ENCODE assay signal across 13 mouse cellular contexts in the genomic region with DNA sequence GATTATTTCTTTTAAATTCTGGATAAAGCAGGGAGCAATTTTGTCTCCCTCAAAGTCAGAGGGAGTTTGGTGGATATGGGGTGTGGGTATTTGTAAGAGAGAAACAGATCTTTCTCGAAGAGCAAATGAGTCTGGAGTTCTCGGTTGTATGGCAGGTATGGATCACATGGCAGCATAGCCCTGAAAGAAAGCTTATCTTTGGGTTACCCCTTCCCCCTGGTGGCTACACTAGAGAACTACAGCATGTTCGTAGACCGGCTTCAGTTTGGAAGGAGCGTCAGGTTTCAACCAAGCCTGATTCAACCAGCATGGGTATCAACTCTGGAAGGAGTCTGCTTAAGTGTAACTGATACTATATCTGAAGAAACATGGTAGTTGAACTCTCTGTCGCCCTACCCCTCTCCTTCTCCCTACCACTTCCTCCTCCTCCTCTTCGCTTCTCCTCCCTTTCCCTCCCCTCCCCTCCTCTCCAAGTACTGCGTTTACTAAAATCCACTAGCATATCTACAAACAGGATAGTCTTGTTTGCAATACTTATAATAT. TPM values are rescaled to one million over a fixed set of nuclear protein-coding genes. Genes with fewer than 3 reads are reported as not detected.
DNase-seq lines count a peak whose midpoint lies in the region; ATAC-seq and TF ChIP-seq lines count a peak whose summit lies in the region.
"Had no signal": no experiment of that assay in that cellular context is flagged by ENCODE, and none has a peak within 500 bp of the region (broad histone marks: within the 10 kb centered on the region; RNA-seq: fewer than 3 reads in every experiment).

No protein-coding gene starts in this region.

- no peak overlapping the region for H3K9ac ChIP-seq in hindbrain, postnatal 0 days (replicated peaks; ENCODE audit: low read length)
- H3K9ac ChIP-seq in hindbrain, embryonic 12.5 days = no peak overlapping the region
- no peak overlapping the region for H3K9ac ChIP-seq in ES-Bruce4 (ENCODE audit: low read depth, poor library complexity, severe bottlenecking)
- H3K9ac ChIP-seq in liver, embryonic 16.5 days (ENCODE audit: low read depth, low read length) = peak overlapping the region; percentile 55
- H3K9ac ChIP-seq: embryonic facial prominence, embryonic 15.5 days had no signal

- no peaks in the 10 kb centered on the region for H3K27me3 ChIP-seq in hindbrain, postnatal 0 days (ENCODE audit: insufficient read depth, low read length)
- H3K27me3 ChIP-seq in hindbrain, embryonic 12.5 days = no peaks in the 10 kb centered on the region
- no peaks in the 10 kb centered on the region for H3K27me3 ChIP-seq in ES-Bruce4 (ENCODE audit: control insufficient read depth, insufficient read depth, low read length, poor library complexity, severe bottlenecking)
- H3K27me3 ChIP-seq in liver, embryonic 16.5 days (ENCODE audit: control insufficient read depth, insufficient read depth, low read depth, low read length) = no peaks in the 10 kb centered on the region
- H3K27me3 ChIP-seq: embryonic facial prominence, embryonic 15.5 days had no signal

- peak; percentile 32 for TF ChIP-seq CTCF in hindbrain, postnatal 0 days (IDR thresholded peaks at IDR 0.05; ENCODE audit: low read depth)
- TF ChIP-seq CTCF in ES-Bruce4 (IDR thresholded peaks at IDR 0.05; ENCODE audit: low read depth, low read length) = peak; percentile 15

- 52% methylated on average over 8 of the region's 8 CpGs for WGBS in hindbrain, postnatal 0 days
- WGBS in hindbrain, embryonic 12.5 days = 44% methylated on average over 8 of the region's 8 CpGs
- 33% methylated on average over 8 of the region's 8 CpGs for WGBS in liver, embryonic 16.5 days (ENCODE audit: insufficient replicate concordance)

- H3K27ac ChIP-seq in hindbrain, postnatal 0 days = no peak overlapping the region
- no peak overlapping the region for H3K27ac ChIP-seq in hindbrain, embryonic 12.5 days
- H3K27ac ChIP-seq in ES-Bruce4 (ENCODE audit: insufficient read depth, low read length) = no peak overlapping the region
- peak overlapping the region; percentile 82 for H3K27ac ChIP-seq in liver, embryonic 16.5 days (ENCODE audit: low read length)
- H3K27ac ChIP-seq: embryonic facial prominence, embryonic 15.5 days had no signal

- no peak for TF ChIP-seq EP300 in ES-Bruce4 (IDR thresholded peaks at IDR 0.05; ENCODE audit: insufficient read depth, low read depth, low read length)

- H3K9me3 ChIP-seq in hindbrain, postnatal 0 days (ENCODE audit: low read length) = no peaks in the 10 kb centered on the region
- no peaks in the 10 kb centered on the region for H3K9me3 ChIP-seq in hindbrain, embryonic 12.5 days (replicated peaks)
- H3K9me3 ChIP-seq in ES-Bruce4 (replicated peaks; ENCODE audit: control insufficient read depth, insufficient read depth, low read length, poor library complexity, severe bottlenecking) = no peaks in the 10 kb centered on the region
- no peaks in the 10 kb centered on the region for H3K9me3 ChIP-seq in liver, embryonic 16.5 days (replicated peaks; ENCODE audit: control insufficient read depth, low read length)
- H3K9me3 ChIP-seq: embryonic facial prominence, embryonic 15.5 days had no signal

- no peak overlapping the region for H3K4me3 ChIP-seq in hindbrain, postnatal 0 days (ENCODE audit: low read length)
- H3K4me3 ChIP-seq in hindbrain, embryonic 12.5 days = no peak overlapping the region
- no peak overlapping the region for H3K4me3 ChIP-seq in ES-Bruce4 (ENCODE audit: low read depth, low read length)
- H3K4me3 ChIP-seq in liver, embryonic 16.5 days (ENCODE audit: low read depth, low read length) = peak overlapping the region; percentile 25; the same call in 1 of the 2 replicates
- H3K4me3 ChIP-seq: embryonic facial prominence, embryonic 15.5 days had no signal

- DNase-seq in hindbrain, postnatal 0 days (ENCODE audit: low spot score) = no peak
- peak; percentile 65 for DNase-seq in embryo, embryonic 10.5 days (ENCODE audit: low spot score)
- no peak for DNase-seq in ovary, postnatal 14 days (ENCODE audit: low spot score)
- no peak for DNase-seq in urinary bladder, adult 2 months (ENCODE audit: low spot score)

- TF ChIP-seq POLR2A in ES-Bruce4 (IDR thresholded peaks at IDR 0.05; ENCODE audit: insufficient read depth, low read length) = no peak

- no peak for ATAC-seq in hindbrain, postnatal 0 days
- ATAC-seq in hindbrain, embryonic 12.5 days (ENCODE audit: low FRiP score) = no peak
- peak; percentile 28 for ATAC-seq in liver, embryonic 16.5 days (ENCODE audit: low read depth)
- ATAC-seq in activated CD4-positive, CD25-positive, alpha-beta regulatory T cell, adult 4 months = no peak

- no peak overlapping the region for H3K4me2 ChIP-seq in hindbrain, postnatal 0 days (ENCODE audit: low read depth, low read length)
- no peak overlapping the region for H3K4me2 ChIP-seq in hindbrain, embryonic 12.5 days (replicated peaks)
- peak overlapping the region; percentile 51 for H3K4me2 ChIP-seq in liver, embryonic 16.5 days (ENCODE audit: low read depth, low read length)
- H3K4me2 ChIP-seq: embryonic facial prominence, embryonic 15.5 days had no signal

- H3K36me3 ChIP-seq in hindbrain, postnatal 0 days (ENCODE audit: insufficient read depth, low read length) = no peaks in the 10 kb centered on the region
- no peaks in the 10 kb centered on the region for H3K36me3 ChIP-seq in hindbrain, embryonic 12.5 days
- no peaks in the 10 kb centered on the region for H3K36me3 ChIP-seq in ES-Bruce4 (ENCODE audit: control insufficient read depth, insufficient read depth, low read length, poor library complexity, severe bottlenecking)
- no peaks in the 10 kb centered on the region for H3K36me3 ChIP-seq in liver, embryonic 16.5 days (ENCODE audit: control insufficient read depth, insufficient read depth)
- H3K36me3 ChIP-seq: embryonic facial prominence, embryonic 15.5 days had no signal

- no peaks in the 10 kb centered on the region for H3K4me1 ChIP-seq in hindbrain, postnatal 0 days (ENCODE audit: insufficient read depth, low read length)
- no peaks in the 10 kb centered on the region for H3K4me1 ChIP-seq in hindbrain, embryonic 12.5 days
- no peaks in the 10 kb centered on the region for H3K4me1 ChIP-seq in ES-Bruce4 (ENCODE audit: control insufficient read depth, insufficient read depth, low read length)
- peaks cover 60% of the 10 kb centered on the region for H3K4me1 ChIP-seq in liver, embryonic 16.5 days (ENCODE audit: control insufficient read depth, low read depth, low read length)
- H3K4me1 ChIP-seq: embryonic facial prominence, embryonic 15.5 days had no signal

RNA-seq across cellular contexts. Expression of a gene that starts 9.8 kb away (rescaled TPM):
- not detected in 2 replicates for total RNA-seq in hindbrain, postnatal 0 days (2014; rRNA removed)
- polyA plus RNA-seq in hindbrain, postnatal 0 days (2015; fragmentation: Nextera tagmentation; extraction: Ambion mirVana) = not detected in 2 replicates
- polyA plus RNA-seq in hindbrain, embryonic 12.5 days (2016; fragmentation: Nextera tagmentation; extraction: Ambion mirVana) = not detected in 2 replicates
- not detected in 2 replicates for polyA plus RNA-seq in ES-Bruce4 (2011; ENCODE audit: insufficient read depth, insufficient read length, low read depth, missing spikeins)
- not detected in 2 replicates for polyA plus RNA-seq in liver, embryonic 16.5 days (2015; fragmentation: Nextera tagmentation; extraction: Ambion mirVana)
- polyA plus RNA-seq in activated CD4-positive, CD25-positive, alpha-beta regulatory T cell, adult 4 months (2017; shearing (Covaris generic)) = not detected
- not detected in 2 replicates for polyA plus RNA-seq in urinary bladder, adult 2 months (2012; rRNA removed)
- total RNA-seq: left cerebral cortex, postnatal 25 days; neutrophil, adult 5-6 weeks had no signal
- polyA plus RNA-seq: heart, embryonic 14.5 days; testis, adult 2 months had no signal

RNA-seq across cellular contexts. Expression of a gene that starts 15.6 kb away (rescaled TPM):
- total RNA-seq in hindbrain, postnatal 0 days (2014; rRNA removed) = not detected in 2 replicates
- not detected in 2 replicates for polyA plus RNA-seq in hindbrain, postnatal 0 days (2015; fragmentation: Nextera tagmentation; extraction: Ambion mirVana)
- not detected in 2 replicates for polyA plus RNA-seq in hindbrain, embryonic 12.5 days (2016; fragmentation: Nextera tagmentation; extraction: Ambion mirVana)
- not detected in 2 replicates for polyA plus RNA-seq in ES-Bruce4 (2011; ENCODE audit: insufficient read depth, insufficient read length, low read depth, missing spikeins)
- polyA plus RNA-seq in liver, embryonic 16.5 days (2015; fragmentation: Nextera tagmentation; extraction: Ambion mirVana) = 0.13 TPM in 1 of 2 replicates, not detected in the other
- not detected for polyA plus RNA-seq in activated CD4-positive, CD25-positive, alpha-beta regulatory T cell, adult 4 months (2017; shearing (Covaris generic))
- not detected in 2 replicates for polyA plus RNA-seq in urinary bladder, adult 2 months (2012; rRNA removed)
- total RNA-seq: left cerebral cortex, postnatal 25 days; neutrophil, adult 5-6 weeks had no signal
- polyA plus RNA-seq: embryonic facial prominence, embryonic 15.5 days; heart, embryonic 14.5 days; testis, adult 2 months had no signal

RNA-seq across cellular contexts. Expression of a gene that starts 18.8 kb away (rescaled TPM):
- not detected in 2 replicates for total RNA-seq in hindbrain, postnatal 0 days (2014; rRNA removed)
- not detected in 2 replicates for polyA plus RNA-seq in hindbrain, postnatal 0 days (2015; fragmentation: Nextera tagmentation; extraction: Ambion mirVana)
- not detected in 2 replicates for polyA plus RNA-seq in hindbrain, embryonic 12.5 days (2016; fragmentation: Nextera tagmentation; extraction: Ambion mirVana)
- polyA plus RNA-seq in ES-Bruce4 (2011; ENCODE audit: insufficient read depth, insufficient read length, low read depth, missing spikeins) = not detected in 2 replicates
- polyA plus RNA-seq in liver, embryonic 16.5 days (2015; fragmentation: Nextera tagmentation; extraction: Ambion mirVana) = not detected in 2 replicates
- polyA plus RNA-seq in activated CD4-positive, CD25-positive, alpha-beta regulatory T cell, adult 4 months (2017; shearing (Covaris generic)) = not detected
- not detected in 2 replicates for polyA plus RNA-seq in urinary bladder, adult 2 months (2012; rRNA removed)
- total RNA-seq: left cerebral cortex, postnatal 25 days; neutrophil, adult 5-6 weeks had no signal
- polyA plus RNA-seq: heart, embryonic 14.5 days; testis, adult 2 months had no signal

RNA-seq across cellular contexts. Expression of a gene that starts 21.1 kb away (rescaled TPM):
- not detected in 2 replicates for total RNA-seq in hindbrain, postnatal 0 days (2014; rRNA removed)
- not detected in 2 replicates for polyA plus RNA-seq in hindbrain, postnatal 0 days (2015; fragmentation: Nextera tagmentation; extraction: Ambion mirVana)
- not detected in 2 replicates for polyA plus RNA-seq in hindbrain, embryonic 12.5 days (2016; fragmentation: Nextera tagmentation; extraction: Ambion mirVana)
- polyA plus RNA-seq in ES-Bruce4 (2011; ENCODE audit: insufficient read depth, insufficient read length, low read depth, missing spikeins) = not detected in 2 replicates
- polyA plus RNA-seq in liver, embryonic 16.5 days (2015; fragmentation: Nextera tagmentation; extraction: Ambion mirVana) = 0.18 and 0.29 TPM in 2 replicates
- not detected for polyA plus RNA-seq in activated CD4-positive, CD25-positive, alpha-beta regulatory T cell, adult 4 months (2017; shearing (Covaris generic))
- polyA plus RNA-seq in urinary bladder, adult 2 months (2012; rRNA removed) = not detected in 2 replicates
- total RNA-seq: left cerebral cortex, postnatal 25 days; neutrophil, adult 5-6 weeks had no signal
- polyA plus RNA-seq: embryonic facial prominence, embryonic 15.5 days; heart, embryonic 14.5 days; testis, adult 2 months had no signal

RNA-seq across cellular contexts. Expression of a gene that starts 27.0 kb away (rescaled TPM):
- total RNA-seq in hindbrain, postnatal 0 days (2014; rRNA removed) = not detected in 2 replicates
- polyA plus RNA-seq in hindbrain, postnatal 0 days (2015; fragmentation: Nextera tagmentation; extraction: Ambion mirVana) = not detected in 2 replicates
- polyA plus RNA-seq in hindbrain, embryonic 12.5 days (2016; fragmentation: Nextera tagmentation; extraction: Ambion mirVana) = not detected in 2 replicates
- not detected in 2 replicates for polyA plus RNA-seq in ES-Bruce4 (2011; ENCODE audit: insufficient read depth, insufficient read length, low read depth, missing spikeins)
- not detected in 2 replicates for polyA plus RNA-seq in liver, embryonic 16.5 days (2015; fragmentation: Nextera tagmentation; extraction: Ambion mirVana)
- under 1 TPM in 1 of 2 experiments, not detected in 1; 0.19 TPM for polyA plus RNA-seq in activated CD4-positive, CD25-positive, alpha-beta regulatory T cell, adult 4 months (2017; shearing (Covaris generic))
- not detected in 2 replicates for polyA plus RNA-seq in urinary bladder, adult 2 months (2012; rRNA removed)
- total RNA-seq: left cerebral cortex, postnatal 25 days had no signal
- polyA plus RNA-seq: embryonic facial prominence, embryonic 15.5 days; heart, embryonic 14.5 days; testis, adult 2 months had no signal
